Mouse (Mus musculus) testis, adult 2 months (tissue): Measurements from ENCODE around the gene Igsf21.

Source experiments
- CTCF ChIP-seq: fragments of 200-500 bp; IDR thresholded peaks from 2 replicates; pipeline ENCODE4 v1.5.1; 2012; ENCODE audit warnings: low read depth, mild to moderate bottlenecking, inconsistent platforms, low read length, moderate library complexity; ENCODE audit not compliant: control insufficient read depth, insufficient read depth, insufficient replicate concordance
- POLR2A ChIP-seq: fragments of 200-500 bp; IDR thresholded peaks from 2 replicates; pipeline ENCODE4 v1.6.1; 2012; ENCODE audit warnings: low read depth, mild to moderate bottlenecking, inconsistent platforms, low read length, moderate library complexity; ENCODE audit not compliant: control insufficient read depth

- TF ChIP-seq CTCF (peak; percentile 79; the same call in 1 of the 2 replicates), POLR2A (no peak)
Measured at GRCm38 (mm10) chr4:140159617-140160016, 87.0 kb downstream of the Igsf21 start.
